Mouse (Mus musculus): ENCODE measurements around the gene Hic2.

- TF ChIP-seq POLR2A (IDR thresholded peaks at IDR 0.05; ENCODE audit: low read depth, low read length) (no peak), CTCF (IDR thresholded peaks at IDR 0.05; ENCODE audit: extremely low read depth, insufficient read depth, insufficient read length, insufficient replicate concordance) (no peak)
Measured at GRCm38 (mm10) chr16:17201977-17202376, 31.4 kb upstream of the Hic2 start.
